Mouse (Mus musculus): ENCODE data around the gene Gdi1.

Gene Gdi1

GRCm38 (mm10) chrX:74304867-74305700 is at the start of gene Gdi1:
TSS of gene Gdi1 (plus strand) at chrX:74304998.
- peak; percentile 66 for DNase-seq

GRCm38 (mm10) chrX:74257746-74258145 is 47.1 kb upstream of the Gdi1 start:
- DNase-seq = no peak

- DNase-seq = no peak
These were observed 35.1 kb upstream of the Gdi1 start for GRCm38 (mm10) chrX:74269736-74270061.

GRCm38 (mm10) chrX:74270062-74270901 is 34.5 kb upstream of the Gdi1 start, which contains the start of gene Rpl10:
TSS of gene Rpl10 (plus strand) at chrX:74270812.
- peak; percentile 84 for DNase-seq

- DNase-seq = no peak
These were observed 33.8 kb upstream of the Gdi1 start for GRCm38 (mm10) chrX:74270902-74271551.

- DNase-seq = no peak
These were observed 31.1 kb upstream of the Gdi1 start for GRCm38 (mm10) chrX:74273422-74274322.

- no peak for DNase-seq
These were observed 26.9 kb upstream of the Gdi1 start for GRCm38 (mm10) chrX:74277916-74278315.

- DNase-seq = no peak
These were observed 23.6 kb upstream of the Gdi1 start for GRCm38 (mm10) chrX:74281041-74281731.

GRCm38 (mm10) chrX:74281732-74282394 is 22.9 kb upstream of the Gdi1 start, which contains the start of the genes Taz and Dnase1l1:
TSS of gene Taz (plus strand) at chrX:74281912.
TSS of gene Dnase1l1 (minus strand) at chrX:74282337.
- peak; percentile 44 for DNase-seq

GRCm38 (mm10) chrX:74282395-74283091 is 22.3 kb upstream of the Gdi1 start:
- peak; percentile 83 for DNase-seq

- no peak for DNase-seq
These were observed 21.7 kb upstream of the Gdi1 start for GRCm38 (mm10) chrX:74283092-74283437.

GRCm38 (mm10) chrX:74293431-74293830 is 11.4 kb upstream of the Gdi1 start:
- no peak for DNase-seq

- DNase-seq = peak; percentile 93
These were observed 8.0 kb upstream of the Gdi1 start, which contains the start of gene Atp6ap1 for GRCm38 (mm10) chrX:74296538-74297448. TSS of gene Atp6ap1 (plus strand) at chrX:74297097.

GRCm38 (mm10) chrX:74298348-74298747 is 6.5 kb upstream of the Gdi1 start:
- no peak for DNase-seq

GRCm38 (mm10) chrX:74299721-74300120 is 5.1 kb upstream of the Gdi1 start:
- no peak for DNase-seq

- peak; percentile 89 for DNase-seq
These were observed 8.0 kb downstream of the Gdi1 start, which contains the start of gene Fam50a for GRCm38 (mm10) chrX:74312540-74313464. TSS of gene Fam50a (plus strand) at chrX:74313033.

GRCm38 (mm10) chrX:74328725-74329161 is 23.9 kb downstream of the Gdi1 start, which contains the start of gene Plxna3:
TSS of gene Plxna3 (plus strand) at chrX:74329066.
- peak; percentile 57 for DNase-seq

GRCm38 (mm10) chrX:74329215-74329671 is 24.4 kb downstream of the Gdi1 start:
- no peak for DNase-seq

Data from right cerebral cortex, postnatal 25 days (tissue).